Mouse (Mus musculus) MEL (cell line): ENCODE measurements around the gene Best1. TPM values are rescaled to one million over a fixed set of nuclear protein-coding genes. Genes with fewer than 3 reads are reported as not detected.

ENCODE experiments used
- DNase-seq: peaks from one replicate; pipeline ENCODE4 v3.0.0; 2011; ENCODE audit warnings: low read depth, low spot score
- H3K27ac ChIP-seq: 2 replicates; pipeline ENCODE4 v1.5.1; 2012; ENCODE audit warnings: low read depth, mild to moderate bottlenecking, control low read depth, low read length, moderate library complexity; ENCODE audit not compliant: control insufficient read depth
- H3K27me3 ChIP-seq, 2 experiments: fragments of 150-350 bp in 1 of 2; sonication (generic) in 1 of 2; 2 replicates each; pipeline ENCODE4 v1.6.1; 2012; ENCODE audit warnings: low read length in 2 of 2, mild to moderate bottlenecking in 2 of 2, improper control_type of control experiment in 1 of 2, moderate library complexity in 1 of 2; ENCODE audit not compliant: insufficient read depth in 2 of 2, control insufficient read depth in 1 of 2
- H3K36me3 ChIP-seq, 2 experiments: 2 replicates each; pipeline ENCODE4 v1.6.1; 2012 to 2014; ENCODE audit warnings: low read length in 2 of 2, improper control_type of control experiment in 1 of 2, inconsistent platforms in 1 of 2, mild to moderate bottlenecking in 1 of 2; ENCODE audit not compliant: insufficient read depth in 2 of 2, control insufficient read depth in 1 of 2
- H3K4me1 ChIP-seq, 2 experiments: fragments of 150-350 bp in 1 of 2; sonication (generic) in 1 of 2; 2 replicates each; pipeline ENCODE4 v1.6.1; 2012; ENCODE audit warnings: low read length in 2 of 2, improper control_type of control experiment in 1 of 2, mild to moderate bottlenecking in 1 of 2; ENCODE audit not compliant: insufficient read depth in 2 of 2, control insufficient read depth in 1 of 2
- H3K4me3 ChIP-seq, 2 experiments: fragments of 150-350 bp in 1 of 2; sonication (generic) in 1 of 2; 2 replicates each; pipeline ENCODE4 v1.5.1; 2012; ENCODE audit warnings: low read depth in 2 of 2, low read length in 2 of 2, mild to moderate bottlenecking in 2 of 2, moderate library complexity in 2 of 2, control low read depth in 1 of 2, improper control_type of control experiment in 1 of 2; ENCODE audit not compliant: control insufficient read depth in 1 of 2, insufficient read depth in 1 of 2
- H3K79me2 ChIP-seq: 2 replicates; pipeline ENCODE4 v1.6.1; 2012; ENCODE audit warnings: mild to moderate bottlenecking, low read length, moderate library complexity; ENCODE audit not compliant: control insufficient read depth, poor library complexity, insufficient read depth
- H3K9ac ChIP-seq: 2 replicates; pipeline ENCODE4 v1.6.1; 2012; ENCODE audit warnings: low read depth, mild to moderate bottlenecking, control low read depth, low read length, moderate library complexity; ENCODE audit not compliant: control insufficient read depth, poor library complexity, severe bottlenecking
- H3K9me3 ChIP-seq: fragments of 150-350 bp; sonication (generic); replicated peaks from 2 replicates; pipeline ENCODE4 v1.6.1; 2012; ENCODE audit warnings: mild to moderate bottlenecking, low read length, improper control_type of control experiment, moderate library complexity; ENCODE audit not compliant: insufficient read depth
- BHLHE40 ChIP-seq: IDR thresholded peaks from 2 replicates; pipeline ENCODE4 v1.6.1; 2012; ENCODE audit warnings: low read depth, mild to moderate bottlenecking, inconsistent platforms, low read length, improper control_type of control experiment, borderline replicate concordance
- CHD1 ChIP-seq: IDR thresholded peaks from 2 replicates; pipeline ENCODE4 v1.6.1; 2012; ENCODE audit warnings: low read depth, mild to moderate bottlenecking, inconsistent platforms, low read length, improper control_type of control experiment
- CHD2 ChIP-seq: IDR thresholded peaks from 2 replicates; pipeline ENCODE4 v1.6.1; 2011; ENCODE audit warnings: low read length, improper control_type of control experiment
- ETS1 ChIP-seq: IDR thresholded peaks from 2 replicates; pipeline ENCODE4 v1.6.1; 2012; ENCODE audit warnings: low read depth, mild to moderate bottlenecking, inconsistent platforms, low read length, improper control_type of control experiment, moderate library complexity
- GATA1 ChIP-seq: IDR thresholded peaks from 2 replicates; pipeline ENCODE4 v1.6.1; 2011; ENCODE audit warnings: low read depth, low read length, improper control_type of control experiment
- HCFC1 ChIP-seq: IDR thresholded peaks from 2 replicates; pipeline ENCODE4 v1.6.1; 2012; ENCODE audit warnings: low read depth, mild to moderate bottlenecking, inconsistent platforms, low read length, improper control_type of control experiment, moderate library complexity
- JUND ChIP-seq: IDR thresholded peaks from 2 replicates; pipeline ENCODE4 v1.6.1; 2011; ENCODE audit warnings: low read depth, mild to moderate bottlenecking, improper control_type of control experiment, low read length
- KAT2A ChIP-seq: conservative IDR thresholded peaks from 2 replicates; pipeline ENCODE4 v1.6.1; 2012; ENCODE audit warnings: low read depth, low read length, improper control_type of control experiment, inconsistent platforms
- MEF2A ChIP-seq: IDR thresholded peaks from 2 replicates; pipeline ENCODE4 v1.6.1; 2014; ENCODE audit warnings: low read depth, mild to moderate bottlenecking, inconsistent platforms, low read length, improper control_type of control experiment; ENCODE audit not compliant: poor library complexity, insufficient replicate concordance, severe bottlenecking; ENCODE audit errors: extremely low read depth
- MXI1 ChIP-seq: IDR thresholded peaks from 2 replicates; pipeline ENCODE4 v1.6.1; 2011; ENCODE audit warnings: mild to moderate bottlenecking, low read depth, low read length, improper control_type of control experiment
- MYC ChIP-seq: IDR thresholded peaks from 2 replicates; pipeline ENCODE4 v1.6.1; 2011; ENCODE audit warnings: low read depth, mild to moderate bottlenecking, low read length, improper control_type of control experiment, moderate library complexity
- NELFE ChIP-seq: IDR thresholded peaks from 2 replicates; pipeline ENCODE4 v1.6.1; 2011; ENCODE audit warnings: low read depth, low read length, improper control_type of control experiment
- NRF1 ChIP-seq: IDR thresholded peaks from 2 replicates; pipeline ENCODE4 v1.6.1; 2014; ENCODE audit warnings: low read depth, mild to moderate bottlenecking, inconsistent platforms, low read length, improper control_type of control experiment, moderate library complexity; ENCODE audit not compliant: poor library complexity, insufficient read depth, severe bottlenecking
- POLR2A ChIP-seq, 2 experiments: IDR thresholded peaks; 2 replicates each; pipeline ENCODE4 v1.6.1; 2011 to 2012; ENCODE audit warnings: low read length in 2 of 2, mild to moderate bottlenecking in 2 of 2, control low read depth in 1 of 2, improper control_type of control experiment in 1 of 2, low read depth in 1 of 2, moderate library complexity in 1 of 2; ENCODE audit not compliant: control insufficient read depth in 1 of 2, insufficient read depth in 1 of 2, poor library complexity in 1 of 2
- POLR2AphosphoS2 ChIP-seq: IDR thresholded peaks from 2 replicates; pipeline ENCODE4 v1.6.1; 2011; ENCODE audit warnings: low read length, improper control_type of control experiment
- POLR2AphosphoS5 ChIP-seq: IDR thresholded peaks from 2 replicates; pipeline ENCODE4 v1.6.1; 2012; ENCODE audit warnings: low read depth, borderline replicate concordance, mild to moderate bottlenecking, inconsistent platforms, low read length, moderate library complexity, mixed read lengths
- RAD21 ChIP-seq: IDR thresholded peaks from 2 replicates; pipeline ENCODE4 v1.6.1; 2011; ENCODE audit warnings: mild to moderate bottlenecking, low read depth, low read length, improper control_type of control experiment
- RCOR1 ChIP-seq: IDR thresholded peaks from 2 replicates; pipeline ENCODE4 v1.6.1; 2012; ENCODE audit warnings: low read depth, mild to moderate bottlenecking, inconsistent platforms, low read length, improper control_type of control experiment
- TBP ChIP-seq: IDR thresholded peaks from 2 replicates; pipeline ENCODE4 v1.8.0; 2011; ENCODE audit warnings: low read depth, low read length, improper control_type of control experiment
- TCF12 ChIP-seq: IDR thresholded peaks from 2 replicates; pipeline ENCODE4 v1.6.1; 2014; ENCODE audit warnings: low read depth, mild to moderate bottlenecking, inconsistent platforms, low read length, improper control_type of control experiment, moderate library complexity
- USF2 ChIP-seq, 2 experiments: IDR thresholded peaks; 2 replicates each; pipeline ENCODE4 v1.6.1; 2011 to 2012; ENCODE audit warnings: improper control_type of control experiment in 2 of 2, low read length in 2 of 2, borderline replicate concordance in 1 of 2, inconsistent platforms in 1 of 2, low read depth in 1 of 2, mild to moderate bottlenecking in 1 of 2; ENCODE audit not compliant: insufficient read depth in 1 of 2
- ZC3H11A ChIP-seq: IDR thresholded peaks from 2 replicates; pipeline ENCODE4 v1.6.1; 2012; ENCODE audit warnings: low read depth, mild to moderate bottlenecking, inconsistent platforms, low read length, improper control_type of control experiment
- ZKSCAN1 ChIP-seq: IDR thresholded peaks from 2 replicates; pipeline ENCODE4 v1.6.1; 2012; ENCODE audit warnings: low read depth, mild to moderate bottlenecking, inconsistent platforms, low read length, improper control_type of control experiment, moderate library complexity
- ZMIZ1 ChIP-seq: IDR thresholded peaks from 2 replicates; pipeline ENCODE4 v1.6.1; 2012; ENCODE audit warnings: low read depth, mild to moderate bottlenecking, inconsistent platforms, low read length, improper control_type of control experiment, moderate library complexity
- ZNF384 ChIP-seq: IDR thresholded peaks from 2 replicates; pipeline ENCODE4 v1.6.1; 2012; ENCODE audit warnings: low read depth, mild to moderate bottlenecking, inconsistent platforms, low read length, improper control_type of control experiment
- polyA plus RNA-seq, 2 experiments: library from polyadenylated mRNA; stranded (reverse) in 1 of 2; unstranded in 1 of 2; fragments of >175 nt in 1 of 2; fragments of >200 nt in 1 of 2; gene quantifications; 2 replicates each; pipeline versions ENCODE4 v1.2.1 to v1.2.4; 2012; ENCODE audit warnings: low replicate concordance in 2 of 2, low read depth in 1 of 2; ENCODE audit not compliant: insufficient read length in 2 of 2, insufficient read depth in 1 of 2, missing spikeins in 1 of 2
- total RNA-seq: library from RNA; depleted of rRNA; stranded (reverse); fragments of 300-350 nt; gene quantifications from 2 replicates; pipeline ENCODE4 v1.2.3, GENCODE M21; 2012

Best1 gene
- total and polyA plus RNA-seq, 3 experiments: 0.08 TPM; not detected in 2

DNA sequence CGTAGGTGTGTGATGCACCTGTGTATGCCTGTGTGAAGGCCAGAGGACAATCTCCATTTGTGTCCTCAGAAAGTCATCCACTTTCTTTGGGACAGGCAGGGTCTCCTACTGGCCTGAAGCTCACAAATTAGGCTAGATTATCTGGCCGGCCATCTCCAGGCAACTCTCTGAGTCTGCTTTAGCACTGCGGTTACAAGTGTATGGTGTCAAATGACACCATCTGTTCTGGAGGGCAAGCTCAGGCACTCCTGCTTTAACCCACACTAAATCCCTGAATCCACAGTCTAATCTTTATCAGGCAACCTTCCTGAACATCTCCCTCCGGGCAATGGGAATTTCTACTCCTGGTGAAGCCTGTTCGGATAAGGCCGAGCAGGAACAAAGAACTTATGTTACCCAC is 14.2 kb downstream of the Best1 start:
- Histone ChIP-seq H3K4me1 (peaks cover 0 to 25% of the 10 kb centered on the region in 2 experiments), H3K36me3 (peaks cover 14 to 22% of the 10 kb centered on the region in 2 experiments), H3K4me3 (no peak overlapping the region), H3K27me3 (no peaks in the 10 kb centered on the region), H3K27ac (no peak overlapping the region), H3K9me3 (no peaks in the 10 kb centered on the region), H3K79me2 (peaks cover 21% of the 10 kb centered on the region), H3K9ac (no peak overlapping the region)
- no peak for DNase-seq
- TF ChIP-seq MEF2A (no peak), GATA1 (0 out of 2 replicates have a peak, but pooled peaks have one; percentile 15), USF2 (IDR thresholded peaks at IDR 0.05; ENCODE audit: borderline replicate concordance in 1 of 2, insufficient read depth in 1 of 2, low read depth in 1 of 2, low read length in 2 of 2) (no peak)

GRCm38 (mm10) chr19:9985900-9986421 is 15.5 kb downstream of the Best1 start:
- H3K4me3 ChIP-seq: no peak overlapping the region
- H3K27me3 ChIP-seq: no peaks in the 10 kb centered on the region
- peaks cover 7 to 30% of the 10 kb centered on the region in 2 experiments for H3K4me1 ChIP-seq

DNA sequence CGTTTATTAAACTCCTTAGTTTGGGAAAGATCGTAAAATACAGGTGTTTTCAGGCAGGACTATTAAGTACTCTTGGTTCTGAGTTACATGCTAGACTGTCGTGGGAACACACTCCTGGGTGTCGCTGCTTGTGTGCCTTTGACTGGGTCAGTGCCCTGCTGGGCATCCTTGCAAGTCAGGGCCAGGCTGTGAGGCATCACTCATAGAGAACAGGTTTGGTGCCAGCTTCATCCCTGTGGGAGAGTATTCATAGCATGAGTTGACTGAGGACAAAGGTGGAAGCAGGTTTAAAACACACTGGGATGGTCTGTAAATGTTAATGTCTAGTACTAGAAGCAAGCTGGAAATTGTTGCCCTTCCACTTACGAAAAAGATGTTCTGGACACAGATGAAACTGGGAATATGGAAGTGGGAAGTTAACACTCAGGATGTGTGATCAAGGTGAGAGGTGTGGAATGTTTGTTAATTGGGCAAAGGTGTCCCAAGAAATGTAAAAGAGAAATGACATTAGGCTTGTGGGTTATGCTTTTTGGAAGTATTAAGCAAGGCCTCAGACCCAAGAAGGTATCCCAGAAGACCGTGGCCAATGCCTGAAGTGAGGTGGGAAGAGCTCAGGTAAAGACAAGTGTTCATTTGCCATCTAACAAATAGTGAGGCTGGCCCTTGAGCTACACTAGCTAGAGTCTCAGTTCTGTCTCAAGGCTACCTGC is 16.1 kb downstream of the Best1 start:
- Histone ChIP-seq H3K79me2 (peaks cover 25% of the 10 kb centered on the region), H3K4me1 (peaks cover 14 to 32% of the 10 kb centered on the region in 2 experiments), H3K9me3 (no peaks in the 10 kb centered on the region), H3K27me3 (no peaks in the 10 kb centered on the region), H3K9ac (no peak overlapping the region), H3K4me3 (no peak overlapping the region), H3K36me3 (peaks cover 14 to 36% of the 10 kb centered on the region in 2 experiments), H3K27ac (no peak overlapping the region)
- peak; percentile 28 for DNase-seq
- no peak for TF ChIP-seq RCOR1
- TF ChIP-seq CHD2: no peak
- TF ChIP-seq NELFE: no peak
- TF ChIP-seq ZC3H11A: no peak
- no peak for TF ChIP-seq MYC
- peak; percentile 70; the same call in 1 of the 2 replicates for TF ChIP-seq POLR2AphosphoS5
- TF ChIP-seq POLR2AphosphoS2: peak; percentile 94; the same call in 1 of the 2 replicates
- TF ChIP-seq NRF1: no peak
- peak; percentile 58; the same call in 1 of the 2 replicates for TF ChIP-seq ZMIZ1
- TF ChIP-seq TCF12: no peak
- TF ChIP-seq ETS1: no peak
- no peak for TF ChIP-seq JUND
- no peak for TF ChIP-seq ZNF384
- TF ChIP-seq GATA1: no peak
- TF ChIP-seq MXI1: no peak
- TF ChIP-seq CHD1: no peak
- no peak for TF ChIP-seq ZKSCAN1

More at GRCm38 (mm10) chr19:9985900-9986421, 15.5 kb downstream of the Best1 start:
- Histone ChIP-seq H3K27ac (no peak overlapping the region), H3K79me2 (peaks cover 25% of the 10 kb centered on the region), H3K9ac (no peak overlapping the region), H3K36me3 (peaks cover 14 to 30% of the 10 kb centered on the region in 2 experiments), H3K9me3 (no peaks in the 10 kb centered on the region)
- peak; percentile 39 for DNase-seq
- no peak for TF ChIP-seq KAT2A
- peak in 1 of 2 experiments; percentile 28; a peak in 2 of 4 replicates for TF ChIP-seq POLR2A (IDR thresholded peaks at IDR 0.05; ENCODE audit: control insufficient read depth in 1 of 2, insufficient read depth in 1 of 2, low read depth in 1 of 2, low read length in 2 of 2, poor library complexity in 1 of 2)
- peak; percentile 30; the same call in 1 of the 2 replicates for TF ChIP-seq POLR2AphosphoS2
- TF ChIP-seq RAD21: no peak
- TF ChIP-seq BHLHE40: no peak
- TF ChIP-seq MEF2A: no peak
- no peak for TF ChIP-seq USF2 (IDR thresholded peaks at IDR 0.05; ENCODE audit: borderline replicate concordance in 1 of 2, insufficient read depth in 1 of 2, low read depth in 1 of 2, low read length in 2 of 2)
- no peak for TF ChIP-seq TBP
- no peak for TF ChIP-seq HCFC1
